Mouse (Mus musculus) limb, embryonic 11.5 days (tissue): ENCODE measurements at regions not wholly inside any gene's neighbourhood (a gene's known extent, or its start where the extent isn't known, plus 50 kb on each side); places are given as distances from the start of the nearest gene placed in this dataset.
A peak's percentile ranks its signal among the peaks of the same experiment; 100 is the strongest.

Source experiments
- ATAC-seq: fragments of 200-750 bp; cut with Nextera tagmentation; 2 replicates; pipeline ENCODE4 v1.8.0; 2017; ENCODE audit warnings: low read depth; ENCODE audit not compliant: insufficient number of reproducible peaks, low FRiP score, low TSS enrichment
- DNase-seq: peaks from one replicate; pipeline ENCODE4 v3.0.0-alpha.2; 2015; ENCODE audit warnings: low spot score
- H3K27ac ChIP-seq: fragments of 300-500 bp; sonication (generic); replicated peaks from 2 replicates; pipeline ENCODE4 v1.5.1; 2014; ENCODE audit warnings: low read depth, mild to moderate bottlenecking, low read length
- H3K27me3 ChIP-seq: fragments of 300-500 bp; sonication (generic); 2 replicates; pipeline ENCODE4 v1.6.1; 2014; ENCODE audit warnings: mild to moderate bottlenecking, low read length, mixed read lengths; ENCODE audit not compliant: control insufficient read depth, insufficient read depth
- H3K36me3 ChIP-seq: fragments of 300-500 bp; sonication (generic); 2 replicates; pipeline ENCODE4 v1.6.1; 2014; ENCODE audit warnings: mild to moderate bottlenecking, low read length, moderate library complexity, mixed read lengths; ENCODE audit not compliant: control insufficient read depth, insufficient read depth
- H3K4me1 ChIP-seq: fragments of 300-500 bp; sonication (generic); 2 replicates; pipeline ENCODE4 v1.6.1; 2014; ENCODE audit warnings: low read length, mixed read lengths; ENCODE audit not compliant: control insufficient read depth, insufficient read depth
- H3K4me2 ChIP-seq: fragments of 300-500 bp; sonication (generic); 2 replicates; pipeline ENCODE4 v1.6.1; 2014; ENCODE audit warnings: low read depth, mild to moderate bottlenecking, moderate library complexity; ENCODE audit not compliant: severe bottlenecking
- H3K4me3 ChIP-seq: fragments of 300-500 bp; sonication (generic); 2 replicates; pipeline ENCODE4 v1.5.1; 2014; ENCODE audit warnings: low read depth, low read length
- H3K9ac ChIP-seq: fragments of 300-500 bp; sonication (generic); 2 replicates; pipeline ENCODE4 v1.6.1; 2014; ENCODE audit warnings: mild to moderate bottlenecking, low read length
- H3K9me3 ChIP-seq: fragments of 300-500 bp; sonication (generic); 2 replicates; pipeline ENCODE4 v1.6.1; 2016; ENCODE audit warnings: low read length; ENCODE audit not compliant: control insufficient read depth
- WGBS: fragments of 180-500 bp; shearing (Covaris S2); extraction: QIAGEN DNeasy Blood & Tissue Kit; methylation state at CpG from one replicate; pipeline ENCODE4 v1.1.7; 2014; 5-methylcytosine and 5-hydroxymethylcytosine counted together

GRCm38 (mm10) chr19:53476768-53477547, 52.0 kb upstream of the Dusp5 start:
- Histone ChIP-seq H3K27me3 (no peaks in the 10 kb centered on the region), H3K9ac (no peak overlapping the region), H3K27ac (no peak overlapping the region), H3K4me3 (no peak overlapping the region), H3K4me2 (no peak overlapping the region), H3K9me3 (no peaks in the 10 kb centered on the region), H3K36me3 (no peaks in the 10 kb centered on the region), H3K4me1 (no peaks in the 10 kb centered on the region)
- no peak for DNase-seq
- ATAC-seq: no peak
- 72% methylated on average over 14 of the region's 14 CpGs for WGBS

- Histone ChIP-seq H3K4me3 (no peak overlapping the region), H3K27ac (no peak overlapping the region), H3K4me1 (no peaks in the 10 kb centered on the region), H3K27me3 (no peaks in the 10 kb centered on the region), H3K4me2 (no peak overlapping the region), H3K9me3 (no peaks in the 10 kb centered on the region), H3K9ac (no peak overlapping the region), H3K36me3 (no peaks in the 10 kb centered on the region)
- ATAC-seq: no peak
- 44% methylated on average over 7 of the region's 7 CpGs for WGBS
- no peak for DNase-seq
These were observed 59.7 kb upstream of the Dusp5 start for GRCm38 (mm10) chr19:53469256-53469655.

GRCm38 (mm10) chr19:53464681-53465080, 64.2 kb upstream of the Dusp5 start:
- no peak overlapping the region for H3K4me3 ChIP-seq
- H3K9ac ChIP-seq: no peak overlapping the region
- H3K27me3 ChIP-seq: no peaks in the 10 kb centered on the region
- H3K4me2 ChIP-seq: no peak overlapping the region
- no peaks in the 10 kb centered on the region for H3K9me3 ChIP-seq
- DNase-seq (no peak), ATAC-seq (no peak)
- H3K4me1 ChIP-seq: no peaks in the 10 kb centered on the region
- WGBS: 76% methylated on average over 5 of the region's 5 CpGs
- H3K36me3 ChIP-seq: no peaks in the 10 kb centered on the region
- no peak overlapping the region for H3K27ac ChIP-seq

- WGBS: 86% methylated on average over 3 of the region's 3 CpGs
- no peaks in the 10 kb centered on the region for H3K9me3 ChIP-seq
- H3K4me1 ChIP-seq: peaks cover under 1% of the 10 kb centered on the region; the same call in 1 of the 2 replicates
- H3K4me2 ChIP-seq: no peak overlapping the region
- no peaks in the 10 kb centered on the region for H3K36me3 ChIP-seq
- no peak for ATAC-seq
- no peak overlapping the region for H3K9ac ChIP-seq
- no peak overlapping the region for H3K4me3 ChIP-seq
- no peaks in the 10 kb centered on the region for H3K27me3 ChIP-seq
- DNase-seq: no peak
- H3K27ac ChIP-seq: no peak overlapping the region
These were observed 64.8 kb upstream of the Dusp5 start for GRCm38 (mm10) chr19:53464135-53464534.

GRCm38 (mm10) chr19:53461025-53462015, 67.6 kb upstream of the Dusp5 start:
- ATAC-seq: no peak
- no peaks in the 10 kb centered on the region for H3K9me3 ChIP-seq
- no peak for DNase-seq
- H3K4me3 ChIP-seq: no peak overlapping the region
- H3K27me3 ChIP-seq: no peaks in the 10 kb centered on the region
- no peaks in the 10 kb centered on the region for H3K36me3 ChIP-seq
- 71% methylated on average over 17 of the region's 17 CpGs for WGBS
- no peak overlapping the region for H3K4me2 ChIP-seq
- peaks cover 6% of the 10 kb centered on the region; the same call in 1 of the 2 replicates for H3K4me1 ChIP-seq
- H3K9ac ChIP-seq: no peak overlapping the region
- H3K27ac ChIP-seq: no peak overlapping the region

GRCm38 (mm10) chr19:53460312-53461024, 68.4 kb upstream of the Dusp5 start:
- no peak overlapping the region for H3K4me3 ChIP-seq
- no peak overlapping the region for H3K27ac ChIP-seq

GRCm38 (mm10) chr19:53459407-53459788, 69.0 kb upstream of the Smndc1 start:
- 12% methylated on average over 3 of the region's 3 CpGs for WGBS
- H3K27ac ChIP-seq: no peak overlapping the region
- no peak overlapping the region for H3K4me2 ChIP-seq
- H3K4me1 ChIP-seq: peaks cover 6% of the 10 kb centered on the region; the same call in 1 of the 2 replicates
- no peaks in the 10 kb centered on the region for H3K36me3 ChIP-seq
- ATAC-seq: no peak
- no peaks in the 10 kb centered on the region for H3K27me3 ChIP-seq
- no peaks in the 10 kb centered on the region for H3K9me3 ChIP-seq
- no peak overlapping the region for H3K9ac ChIP-seq
- DNase-seq: peak; percentile 43
- H3K4me3 ChIP-seq: no peak overlapping the region

More at GRCm38 (mm10) chr19:53460312-53461024, 68.4 kb upstream of the Dusp5 start:
- DNase-seq (no peak), ATAC-seq (no peak)
- WGBS: 7% methylated on average over 19 of the region's 19 CpGs
- H3K27me3 ChIP-seq: no peaks in the 10 kb centered on the region
- H3K36me3 ChIP-seq: no peaks in the 10 kb centered on the region
- no peak overlapping the region for H3K9ac ChIP-seq
- H3K4me1 ChIP-seq: peaks cover 6% of the 10 kb centered on the region; the same call in 1 of the 2 replicates
- no peaks in the 10 kb centered on the region for H3K9me3 ChIP-seq
- H3K4me2 ChIP-seq: no peak overlapping the region
